Comparison of ENCODE assay signal across 10 mouse cellular contexts in genomic region chr15:52967801-52968235, GRCm38 (mm10).
DNase-seq lines count a peak whose midpoint lies in the region; ATAC-seq and TF ChIP-seq lines count a peak whose summit lies in the region.
"Had no signal": no experiment of that assay in that cellular context is flagged by ENCODE, and none has a peak within 500 bp of the region (broad histone marks: within the 10 kb centered on the region; RNA-seq: fewer than 3 reads in every experiment).

No protein-coding gene starts in this region.

- H3K4me3 ChIP-seq in hindbrain, embryonic 10.5 days = no peak overlapping the region
- H3K4me3 ChIP-seq in hindbrain, embryonic 13.5 days = no peak overlapping the region
- H3K4me3 ChIP-seq in gastrocnemius, adult 2 months = no peak overlapping the region
- no peak overlapping the region for H3K4me3 ChIP-seq in midbrain, embryonic 13.5 days (replicated peaks)
- H3K4me3 ChIP-seq: erythroblast, embryonic 14.5 days; neural tube, embryonic 12.5 days had no signal

- WGBS in hindbrain, embryonic 10.5 days = 16% methylated on average over 4 of the region's 4 CpGs
- 13% methylated on average over 4 of the region's 4 CpGs for WGBS in hindbrain, embryonic 13.5 days
- WGBS in midbrain, embryonic 13.5 days = 11% methylated on average over 4 of the region's 4 CpGs

- no peaks in the 10 kb centered on the region for H3K9me3 ChIP-seq in hindbrain, embryonic 10.5 days
- no peaks in the 10 kb centered on the region for H3K9me3 ChIP-seq in hindbrain, embryonic 13.5 days
- H3K9me3 ChIP-seq in midbrain, embryonic 13.5 days = no peaks in the 10 kb centered on the region
- H3K9me3 ChIP-seq: neural tube, embryonic 12.5 days had no signal

- no peak for TF ChIP-seq CTCF in gastrocnemius, adult 2 months (IDR thresholded peaks at IDR 0.05)

- no peaks in the 10 kb centered on the region for H3K27me3 ChIP-seq in hindbrain, embryonic 10.5 days (ENCODE audit: insufficient read depth, poor library complexity, severe bottlenecking)
- H3K27me3 ChIP-seq in hindbrain, embryonic 13.5 days = no peaks in the 10 kb centered on the region
- H3K27me3 ChIP-seq in midbrain, embryonic 13.5 days = no peaks in the 10 kb centered on the region
- H3K27me3 ChIP-seq: neural tube, embryonic 12.5 days had no signal

- intact Hi-C loops in gastrocnemius, adult 2 months (cut with DNase I) = no loop called here

- H3K9ac ChIP-seq in hindbrain, embryonic 13.5 days = no peak overlapping the region
- no peak overlapping the region for H3K9ac ChIP-seq in midbrain, embryonic 13.5 days (replicated peaks)
- H3K9ac ChIP-seq: neural tube, embryonic 12.5 days had no signal

- H3K27ac ChIP-seq in hindbrain, embryonic 10.5 days = no peak overlapping the region
- H3K27ac ChIP-seq in hindbrain, embryonic 13.5 days = no peak overlapping the region
- peak overlapping the region; percentile 35; the same call in 1 of the 2 replicates for H3K27ac ChIP-seq in gastrocnemius, adult 2 months
- H3K27ac ChIP-seq in midbrain, embryonic 13.5 days = no peak overlapping the region
- H3K27ac ChIP-seq: neural tube, embryonic 12.5 days had no signal

- no peak for ATAC-seq in hindbrain, embryonic 13.5 days (ENCODE audit: low FRiP score)
- ATAC-seq in midbrain, embryonic 13.5 days = 0 out of 2 replicates have a peak, but pooled peaks have one; percentile 14

- H3K4me2 ChIP-seq in hindbrain, embryonic 13.5 days = no peak overlapping the region
- H3K4me2 ChIP-seq in midbrain, embryonic 13.5 days (replicated peaks) = no peak overlapping the region
- H3K4me2 ChIP-seq: neural tube, embryonic 12.5 days had no signal

- H3K4me1 ChIP-seq in hindbrain, embryonic 10.5 days (replicated peaks) = peaks cover 20% of the 10 kb centered on the region
- 0 out of 2 replicates have a peak, but pooled peaks cover 3% of the 10 kb centered on the region for H3K4me1 ChIP-seq in hindbrain, embryonic 13.5 days (replicated peaks)
- H3K4me1 ChIP-seq in midbrain, embryonic 13.5 days (replicated peaks) = peaks cover 16% of the 10 kb centered on the region

- H3K36me3 ChIP-seq in hindbrain, embryonic 10.5 days = no peaks in the 10 kb centered on the region
- no peaks in the 10 kb centered on the region for H3K36me3 ChIP-seq in hindbrain, embryonic 13.5 days
- H3K36me3 ChIP-seq in midbrain, embryonic 13.5 days = no peaks in the 10 kb centered on the region
- H3K36me3 ChIP-seq: neural tube, embryonic 12.5 days had no signal

- DNase-seq in hindbrain, embryonic 10.5 days (ENCODE audit: low spot score) = peak; percentile 18
- peak; percentile 63 for DNase-seq in gastrocnemius, adult 2 months
- DNase-seq in kidney, adult 9 months = peak; percentile 7
- no peak for DNase-seq in cerebellum, adult 8-10 months
- no peak for DNase-seq in thymus, postnatal 14 days
- DNase-seq in spleen, postnatal 4 days (ENCODE audit: low spot score in 2 of 2) = no peak

Comparison
In these comparisons a context has a peak if more than half of its experiments do, and no peak if none do; other contexts are left out.
1. DNase-seq: peak in hindbrain, embryonic 10.5 days (single experiment), gastrocnemius, adult 2 months (single experiment) and kidney, adult 9 months (single experiment); none in cerebellum, adult 8-10 months (single experiment), thymus, postnatal 14 days (single experiment) and spleen, postnatal 4 days (0 of 2).